Mouse (Mus musculus): ENCODE measurements around the gene Gng8. TPM values are rescaled to one million over a fixed set of nuclear protein-coding genes. Genes with fewer than 3 reads are reported as not detected.
A peak's percentile ranks its signal among the peaks of the same experiment; 100 is the strongest.

Gng8 gene
- polyA plus RNA-seq, 1 experiment from 2014 or later: 8.3 TPM

- ATAC-seq: no peak
- no peaks in the 10 kb centered on the region for H3K27me3 ChIP-seq (replicated peaks)
- H3K36me3 ChIP-seq: peaks cover 19% of the 10 kb centered on the region
- H3K9ac ChIP-seq: no peak overlapping the region
- H3K4me3 ChIP-seq (replicated peaks): no peak overlapping the region
- 0 out of 2 replicates have a peak, but pooled peaks cover under 1% of the 10 kb centered on the region for H3K4me1 ChIP-seq (replicated peaks)
- no peak overlapping the region for H3K27ac ChIP-seq
- H3K9me3 ChIP-seq: no peaks in the 10 kb centered on the region
- 24% methylated on average over 17 of the region's 17 CpGs for WGBS
- no peak overlapping the region for H3K4me2 ChIP-seq (replicated peaks)
Measured at GRCm38 (mm10) chr7:16858336-16858735, 33.2 kb upstream of the Gng8 start.

- H3K9me3 ChIP-seq: no peaks in the 10 kb centered on the region
- H3K9ac ChIP-seq: no peak overlapping the region
- no peak overlapping the region for H3K4me2 ChIP-seq (replicated peaks)
- WGBS: 26% methylated on average over 5 of the region's 5 CpGs
- no peak for ATAC-seq
- no peaks in the 10 kb centered on the region for H3K27me3 ChIP-seq (replicated peaks)
- H3K27ac ChIP-seq: no peak overlapping the region
- peaks cover 26% of the 10 kb centered on the region for H3K36me3 ChIP-seq
- no peaks in the 10 kb centered on the region for H3K4me1 ChIP-seq (replicated peaks)
- no peak overlapping the region for H3K4me3 ChIP-seq (replicated peaks)
Measured at GRCm38 (mm10) chr7:16859902-16860651, 31.5 kb upstream of the Gng8 start.

GRCm38 (mm10) chr7:16867488-16867887 lies 24.1 kb upstream of the Gng8 start:
- Histone ChIP-seq H3K9me3 (no peaks in the 10 kb centered on the region), H3K4me2 (replicated peaks) (no peak overlapping the region), H3K4me3 (replicated peaks) (no peak overlapping the region), H3K9ac (no peak overlapping the region), H3K27me3 (replicated peaks) (no peaks in the 10 kb centered on the region), H3K36me3 (peaks cover 15% of the 10 kb centered on the region; the same call in 1 of the 2 replicates), H3K4me1 (replicated peaks) (no peaks in the 10 kb centered on the region), H3K27ac (no peak overlapping the region)
- no peak for ATAC-seq
- WGBS: 71% methylated on average over 3 of the region's 3 CpGs

GRCm38 (mm10) chr7:16869497-16869896 lies 22.1 kb upstream of the Gng8 start:
- H3K9ac ChIP-seq: no peak overlapping the region
- H3K27ac ChIP-seq: no peak overlapping the region
- H3K9me3 ChIP-seq: no peaks in the 10 kb centered on the region
- no peaks in the 10 kb centered on the region for H3K27me3 ChIP-seq (replicated peaks)
- 0 out of 2 replicates have a peak overlapping the region, but pooled peaks have one; percentile 1 for H3K4me3 ChIP-seq (replicated peaks)
- H3K4me1 ChIP-seq (replicated peaks): no peaks in the 10 kb centered on the region
- H3K36me3 ChIP-seq: peaks cover 10% of the 10 kb centered on the region; the same call in 1 of the 2 replicates
- WGBS: 28% methylated on average over 16 of the region's 16 CpGs
- peak; percentile 83 for ATAC-seq
- peak overlapping the region; percentile 22; the same call in 1 of the 2 replicates for H3K4me2 ChIP-seq (replicated peaks)

- Histone ChIP-seq H3K4me3 (replicated peaks) (no peak overlapping the region), H3K4me1 (replicated peaks) (peaks cover under 1% of the 10 kb centered on the region; the same call in 1 of the 2 replicates), H3K36me3 (0 out of 2 replicates have a peak, but pooled peaks cover 7% of the 10 kb centered on the region), H3K27me3 (replicated peaks) (no peaks in the 10 kb centered on the region), H3K27ac (no peak overlapping the region), H3K9ac (no peak overlapping the region), H3K9me3 (no peaks in the 10 kb centered on the region), H3K4me2 (replicated peaks) (no peak overlapping the region)
- no peak for ATAC-seq
- 83% methylated on average over 10 of the region's 10 CpGs for WGBS
Measured at GRCm38 (mm10) chr7:16871600-16871999, 20.0 kb upstream of the Gng8 start.

GRCm38 (mm10) chr7:16872478-16872877 lies 19.1 kb upstream of the Gng8 start:
- 92% methylated on average over 9 of the region's 9 CpGs for WGBS

GRCm38 (mm10) chr7:16873392-16873791 lies 18.2 kb upstream of the Gng8 start:
- Histone ChIP-seq H3K9ac (no peak overlapping the region), H3K4me2 (replicated peaks) (no peak overlapping the region), H3K4me3 (replicated peaks) (no peak overlapping the region), H3K27me3 (replicated peaks) (no peaks in the 10 kb centered on the region), H3K4me1 (replicated peaks) (peaks cover 6% of the 10 kb centered on the region), H3K27ac (no peak overlapping the region), H3K9me3 (no peaks in the 10 kb centered on the region), H3K36me3 (0 out of 2 replicates have a peak, but pooled peaks cover 4% of the 10 kb centered on the region)
- WGBS: 89% methylated on average over 4 of the region's 4 CpGs
- ATAC-seq: no peak

More at GRCm38 (mm10) chr7:16872478-16872877, 19.1 kb upstream of the Gng8 start:
- no peak for ATAC-seq
- H3K9ac ChIP-seq: no peak overlapping the region
- no peaks in the 10 kb centered on the region for H3K27me3 ChIP-seq (replicated peaks)
- peaks cover 6% of the 10 kb centered on the region; the same call in 1 of the 2 replicates for H3K4me1 ChIP-seq (replicated peaks)
- 0 out of 2 replicates have a peak, but pooled peaks cover 7% of the 10 kb centered on the region for H3K36me3 ChIP-seq
- H3K9me3 ChIP-seq: no peaks in the 10 kb centered on the region
- no peak overlapping the region for H3K4me2 ChIP-seq (replicated peaks)
- H3K4me3 ChIP-seq (replicated peaks): no peak overlapping the region
- H3K27ac ChIP-seq: no peak overlapping the region

- 0 out of 2 replicates have a peak overlapping the region, but pooled peaks have one; percentile 14 for H3K9ac ChIP-seq
Measured at GRCm38 (mm10) chr7:16874190-16874589, 17.4 kb upstream of the Gng8 start.

GRCm38 (mm10) chr7:16874756-16875309 lies 16.8 kb upstream of the Gng8 start:
- Histone ChIP-seq H3K36me3 (0 out of 2 replicates have a peak, but pooled peaks cover 4% of the 10 kb centered on the region), H3K9me3 (no peaks in the 10 kb centered on the region), H3K27ac (peak overlapping the region; percentile 92), H3K9ac (0 out of 2 replicates have a peak overlapping the region, but pooled peaks have one; percentile 14), H3K4me1 (replicated peaks) (peaks cover 9% of the 10 kb centered on the region), H3K4me3 (replicated peaks) (peak overlapping the region; percentile 76), H3K27me3 (replicated peaks) (no peaks in the 10 kb centered on the region), H3K4me2 (replicated peaks) (peak overlapping the region; percentile 88)
- peak; percentile 97 for ATAC-seq
- under 1% methylated on average over 32 of the region's 33 CpGs for WGBS

More at GRCm38 (mm10) chr7:16874190-16874589, 17.4 kb upstream of the Gng8 start:
- H3K36me3 ChIP-seq: 0 out of 2 replicates have a peak, but pooled peaks cover 4% of the 10 kb centered on the region
- ATAC-seq: no peak
- WGBS: 3% methylated on average over 17 of the region's 17 CpGs
- H3K4me2 ChIP-seq (replicated peaks): peak overlapping the region; percentile 56
- peak overlapping the region; percentile 34 for H3K4me3 ChIP-seq (replicated peaks)
- peak overlapping the region; percentile 92 for H3K27ac ChIP-seq
- H3K4me1 ChIP-seq (replicated peaks): peaks cover 9% of the 10 kb centered on the region
- no peaks in the 10 kb centered on the region for H3K27me3 ChIP-seq (replicated peaks)
- no peaks in the 10 kb centered on the region for H3K9me3 ChIP-seq

- peak within 1 kb of the TSS; percentile 92 for H3K27ac ChIP-seq
- H3K27me3 ChIP-seq (replicated peaks): no peaks in the 10 kb centered on the region
- H3K4me2 ChIP-seq (replicated peaks): peak within 1 kb of the TSS; percentile 88
- peaks cover 11% of the 10 kb centered on the region for H3K4me1 ChIP-seq (replicated peaks)
- 0 out of 2 replicates have a peak, but pooled peaks cover 4% of the 10 kb centered on the region for H3K36me3 ChIP-seq
- ATAC-seq: no peak
- H3K4me3 ChIP-seq (replicated peaks): peak within 1 kb of the TSS; percentile 76
- H3K9ac ChIP-seq: peak within 1 kb of the TSS; percentile 76
- no peaks in the 10 kb centered on the region for H3K9me3 ChIP-seq
- no CpG with 5 or more reads among the region's 1 CpGs for WGBS
Measured at GRCm38 (mm10) chr7:16875310-16875325, 16.5 kb upstream of the Gng8 start, which contains the start of gene Dact3. Gene Dact3 (plus strand): TSS chr7:16875317.

GRCm38 (mm10) chr7:16875326-16875725 lies 16.3 kb upstream of the Gng8 start:
- no peaks in the 10 kb centered on the region for H3K9me3 ChIP-seq
- peaks cover 13% of the 10 kb centered on the region for H3K4me1 ChIP-seq (replicated peaks)
- peak overlapping the region; percentile 76 for H3K4me3 ChIP-seq (replicated peaks)
- peak overlapping the region; percentile 76 for H3K9ac ChIP-seq
- under 1% methylated on average over 37 of the region's 42 CpGs for WGBS
- 0 out of 2 replicates have a peak, but pooled peaks cover 4% of the 10 kb centered on the region for H3K36me3 ChIP-seq
- peak overlapping the region; percentile 88 for H3K4me2 ChIP-seq (replicated peaks)
- H3K27me3 ChIP-seq (replicated peaks): no peaks in the 10 kb centered on the region
- H3K27ac ChIP-seq: peak overlapping the region; percentile 81
- no peak for ATAC-seq

GRCm38 (mm10) chr7:16876006-16876405 lies 15.6 kb upstream of the Gng8 start:
- no peaks in the 10 kb centered on the region for H3K27me3 ChIP-seq (replicated peaks)
- peak overlapping the region; percentile 76 for H3K4me3 ChIP-seq (replicated peaks)
- H3K36me3 ChIP-seq: 0 out of 2 replicates have a peak, but pooled peaks cover 4% of the 10 kb centered on the region
- H3K4me2 ChIP-seq (replicated peaks): peak overlapping the region; percentile 88
- H3K9me3 ChIP-seq: no peaks in the 10 kb centered on the region
- H3K27ac ChIP-seq: peak overlapping the region; percentile 81
- peaks cover 16% of the 10 kb centered on the region for H3K4me1 ChIP-seq (replicated peaks)
- H3K9ac ChIP-seq: peak overlapping the region; percentile 76
- 16% methylated on average over 11 of the region's 11 CpGs for WGBS
- ATAC-seq: no peak
